Mouse (Mus musculus) liver, embryonic 14.5 days (tissue): Measurements from ENCODE around the gene Olfr54. TPM values are rescaled to one million over a fixed set of nuclear protein-coding genes. Genes with fewer than 3 reads are reported as not detected.

Source experiments
- ATAC-seq: fragments of 200-750 bp; cut with Nextera tagmentation; 2 replicates; pipeline ENCODE4 v1.8.0; 2017; ENCODE audit warnings: moderate number of reproducible peaks, mild to moderate bottlenecking, moderate library complexity; ENCODE audit not compliant: insufficient read depth
- DNase-seq, 3 experiments: peaks; one replicate each; pipeline ENCODE4 v3.0.0-alpha.2; 2012 to 2013; ENCODE audit warnings: low read depth in 3 of 3, low spot score in 3 of 3
- H3K27ac ChIP-seq: fragments of 300-500 bp; sonication (generic); 2 replicates; pipeline ENCODE4 v1.5.1; 2014; ENCODE audit warnings: moderate library complexity, mild to moderate bottlenecking, control low read depth, inconsistent platforms
- H3K27me3 ChIP-seq: fragments of 300-500 bp; sonication (generic); 2 replicates; pipeline ENCODE4 v1.6.1; 2014; ENCODE audit warnings: mild to moderate bottlenecking, low read length, moderate library complexity; ENCODE audit not compliant: control insufficient read depth, insufficient read depth
- H3K36me3 ChIP-seq: fragments of 300-500 bp; sonication (generic); replicated peaks from 2 replicates; pipeline ENCODE4 v1.6.1; 2014; ENCODE audit warnings: low read depth; ENCODE audit not compliant: control insufficient read depth, insufficient read depth
- H3K4me1 ChIP-seq, 2 experiments: fragments of 200-500 bp in 1 of 2; fragments of 300-500 bp in 1 of 2; sonication (generic) in 1 of 2; replicated peaks; 2 replicates each; pipeline ENCODE4 v1.6.1; 2012 to 2014; ENCODE audit warnings: antibody characterized with exemption in 1 of 2, inconsistent platforms in 1 of 2, low read length in 1 of 2; ENCODE audit not compliant: control insufficient read depth in 2 of 2, insufficient read depth in 2 of 2
- H3K4me2 ChIP-seq: fragments of 300-500 bp; sonication (generic); 2 replicates; pipeline ENCODE4 v1.6.1; 2014; ENCODE audit warnings: low read depth, mild to moderate bottlenecking, control low read depth, moderate library complexity
- H3K4me3 ChIP-seq, 2 experiments: fragments of 200-500 bp in 1 of 2; fragments of 300-500 bp in 1 of 2; sonication (generic) in 1 of 2; 2 replicates each; pipeline ENCODE4 v1.5.1; 2012 to 2014; ENCODE audit warnings: low read depth in 2 of 2, low read length in 2 of 2, mild to moderate bottlenecking in 2 of 2, control low read depth in 1 of 2, inconsistent platforms in 1 of 2, moderate library complexity in 1 of 2; ENCODE audit not compliant: insufficient read depth in 1 of 2
- H3K9ac ChIP-seq: fragments of 300-500 bp; sonication (generic); replicated peaks from 2 replicates; pipeline ENCODE4 v1.6.1; 2014; ENCODE audit warnings: mild to moderate bottlenecking, control low read depth, moderate library complexity
- H3K9me3 ChIP-seq: fragments of 300-500 bp; sonication (generic); 2 replicates; pipeline ENCODE4 v1.6.1; 2016; ENCODE audit warnings: low read length, mixed read lengths; ENCODE audit not compliant: control insufficient read depth
- CTCF ChIP-seq: IDR thresholded peaks from 2 replicates; pipeline ENCODE4 v1.5.1; 2016; ENCODE audit warnings: antibody characterized with exemption, low read depth, control low read depth
- EP300 ChIP-seq: IDR thresholded peaks from 2 replicates; pipeline ENCODE4 v1.6.1; 2016; ENCODE audit warnings: antibody characterized with exemption, low read depth
- WGBS: fragments of 180-500 bp; shearing (Covaris S2); extraction: QIAGEN DNeasy Blood & Tissue Kit; methylation state at CpG from one replicate; pipeline ENCODE4 v1.1.7; 2014; ENCODE audit not compliant: insufficient replicate concordance; 5-methylcytosine and 5-hydroxymethylcytosine counted together
- polyA plus RNA-seq, 2 experiments: library from polyadenylated mRNA; depleted of rRNA in 1 of 2; stranded (reverse) in 1 of 2; unstranded in 1 of 2; fragments of >200 nt; fragmentation: Nextera tagmentation in 1 of 2; extraction: Ambion mirVana in 1 of 2; gene quantifications; 2 replicates each; pipeline versions ENCODE4 v1.2.1 to v1.2.3; 2012 to 2014

Olfr54 gene
- polyA plus RNA-seq (2012; rRNA removed) (not detected in 2 replicates), polyA plus RNA-seq (2014; fragmentation: Nextera tagmentation; extraction: Ambion mirVana) (not detected in 2 replicates)

DNA sequence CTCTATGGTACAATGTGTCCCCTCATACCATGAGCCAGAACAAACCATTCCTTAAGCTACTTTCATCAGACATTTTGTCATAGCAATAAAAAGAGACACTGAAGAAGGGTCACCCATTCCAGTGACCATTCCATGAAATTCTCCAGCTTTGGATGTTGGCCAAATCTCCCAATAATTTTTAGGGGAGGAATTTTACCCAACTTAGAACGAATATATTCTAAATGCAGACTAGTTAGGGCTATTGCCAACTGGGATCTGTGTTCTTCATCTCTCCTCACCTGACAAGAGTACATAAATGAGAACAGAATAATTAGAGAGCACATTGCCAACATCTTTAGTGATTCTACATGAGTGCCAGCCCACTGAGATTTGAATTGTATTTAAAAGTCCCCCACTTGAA, at the start of gene Olfr54:
Olfr54 (plus strand) TSS at position 301 of the 400 bp plus-strand sequence.
- DNase-seq (no peak), ATAC-seq (no peak)
- Histone ChIP-seq H3K36me3 (no peaks in the 10 kb centered on the region), H3K27me3 (no peaks in the 10 kb centered on the region), H3K4me2 (no peak within 1 kb of the TSS), H3K4me3 (no peak within 1 kb of the TSS), H3K27ac (no peak within 1 kb of the TSS), H3K9me3 (no peaks in the 10 kb centered on the region), H3K4me1 (no peaks in the 10 kb centered on the region), H3K9ac (no peak within 1 kb of the TSS)
- WGBS = 32% methylated on average over 1 of the region's 1 CpGs
- TF ChIP-seq CTCF = no peak
- no peak for TF ChIP-seq EP300

DNA sequence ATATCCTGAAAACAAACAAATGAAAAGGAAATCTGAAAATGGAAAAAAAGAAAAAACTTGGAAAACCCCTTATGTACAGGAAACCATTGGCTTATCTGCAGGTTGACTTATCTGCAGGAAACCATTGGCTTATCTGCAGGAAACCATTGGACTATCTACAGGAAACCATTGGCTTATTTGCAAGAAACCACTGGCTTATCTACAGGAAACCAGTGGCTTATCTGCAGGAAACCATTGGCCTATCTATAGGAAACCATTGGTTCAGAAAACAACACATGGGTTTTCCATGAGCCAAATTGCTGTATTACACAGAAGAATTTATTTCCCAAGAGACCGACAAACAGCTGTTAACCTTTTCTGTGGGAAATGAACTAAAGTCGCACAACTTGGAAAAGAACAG, 49.1 kb upstream of the Olfr54 start:
- H3K27ac ChIP-seq = no peak overlapping the region
- TF ChIP-seq EP300 = no peak
- DNase-seq = no peak
- no peak overlapping the region for H3K4me2 ChIP-seq
- no peaks in the 10 kb centered on the region for H3K36me3 ChIP-seq
- H3K27me3 ChIP-seq = no peaks in the 10 kb centered on the region
- H3K4me1 ChIP-seq = no peaks in the 10 kb centered on the region
- ATAC-seq = no peak
- no peaks in the 10 kb centered on the region for H3K9me3 ChIP-seq
- 6% methylated on average over 2 of the region's 2 CpGs for WGBS
- H3K4me3 ChIP-seq = no peak overlapping the region
- no peak overlapping the region for H3K9ac ChIP-seq

DNA sequence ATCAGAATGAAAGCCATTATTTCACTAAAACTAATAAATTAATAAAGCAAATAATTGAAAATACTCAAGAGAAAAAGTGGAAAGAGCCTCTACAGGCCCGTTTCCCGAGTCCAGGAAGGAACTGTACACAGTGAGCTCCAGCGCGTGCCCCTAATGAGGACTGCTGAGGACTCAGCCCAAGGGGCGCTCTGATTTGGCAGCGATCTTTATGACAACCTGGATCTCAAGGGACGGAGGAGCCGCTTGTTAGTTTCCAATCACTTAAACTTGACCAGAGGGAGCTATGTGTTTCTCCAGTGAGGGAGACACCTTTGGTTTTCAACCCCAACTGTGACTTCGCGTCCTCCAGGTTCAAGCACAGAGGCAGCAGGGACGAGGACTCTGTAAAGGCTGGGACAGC, 47.8 kb upstream of the Olfr54 start, which contains the start of gene Olfr1378:
Olfr1378 (plus strand) TSS at position 301 of the 400 bp plus-strand sequence.
- Histone ChIP-seq H3K4me3 (no peak within 1 kb of the TSS), H3K4me1 (no peaks in the 10 kb centered on the region), H3K36me3 (no peaks in the 10 kb centered on the region), H3K4me2 (no peak within 1 kb of the TSS), H3K9me3 (no peaks in the 10 kb centered on the region), H3K27me3 (no peaks in the 10 kb centered on the region), H3K27ac (no peak within 1 kb of the TSS), H3K9ac (no peak within 1 kb of the TSS)
- WGBS = 72% methylated on average over 11 of the region's 11 CpGs
- ATAC-seq (no peak), DNase-seq (no peak)
- TF ChIP-seq CTCF = no peak
- no peak for TF ChIP-seq EP300

DNA sequence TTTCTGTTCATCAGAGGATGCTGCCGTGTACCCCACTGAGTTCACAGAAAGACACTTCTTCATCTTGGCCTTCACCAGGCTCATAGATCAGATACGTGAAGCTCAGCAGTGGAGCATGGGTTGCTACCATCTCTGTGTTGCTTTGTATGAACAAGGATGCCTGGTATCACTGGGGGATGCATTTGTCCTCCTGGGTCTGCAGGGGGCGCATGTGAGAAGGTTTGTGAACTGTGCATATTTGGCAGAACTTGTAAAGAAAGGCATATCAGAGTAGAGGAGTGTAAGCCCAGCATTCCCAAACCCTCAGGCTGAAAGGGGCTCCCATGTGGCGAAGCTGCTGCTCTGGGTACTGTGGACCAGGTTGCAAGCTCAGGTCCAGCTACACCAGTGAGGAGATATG, 36.8 kb upstream of the Olfr54 start:
- Histone ChIP-seq H3K4me3 (no peak overlapping the region), H3K9me3 (no peaks in the 10 kb centered on the region), H3K4me1 (no peaks in the 10 kb centered on the region), H3K36me3 (no peaks in the 10 kb centered on the region), H3K27me3 (no peaks in the 10 kb centered on the region), H3K9ac (no peak overlapping the region), H3K4me2 (no peak overlapping the region), H3K27ac (no peak overlapping the region)
- 46% methylated on average over 4 of the region's 4 CpGs for WGBS
- ATAC-seq (no peak), DNase-seq (no peak)
- no peak for TF ChIP-seq EP300
- TF ChIP-seq CTCF = peak; percentile 36

DNA sequence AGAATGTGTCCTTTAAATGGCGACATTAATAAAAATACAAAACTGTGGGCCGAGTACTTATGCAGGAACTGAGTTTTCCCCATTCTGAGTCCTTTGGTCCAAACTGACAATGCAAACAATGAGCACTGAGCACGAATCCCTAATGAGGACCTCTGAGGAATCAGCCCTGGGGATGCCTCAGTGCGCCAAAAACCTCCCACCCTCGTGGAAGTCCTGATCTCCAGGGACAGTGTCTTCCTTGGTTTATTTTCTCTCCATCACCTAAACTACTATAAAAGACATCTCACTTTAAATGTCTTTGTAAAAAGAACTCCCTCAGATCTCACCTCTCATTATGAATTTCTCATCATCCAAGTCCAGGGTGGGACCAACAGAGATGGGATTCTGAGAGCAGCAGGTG, 32.4 kb upstream of the Olfr54 start, which contains the start of gene Olfr1377:
Olfr1377 (plus strand) TSS at position 301 of the 400 bp plus-strand sequence.
- 56% methylated on average over 5 of the region's 5 CpGs for WGBS
- Histone ChIP-seq H3K27ac (no peak within 1 kb of the TSS), H3K36me3 (no peaks in the 10 kb centered on the region), H3K9ac (no peak within 1 kb of the TSS), H3K27me3 (no peaks in the 10 kb centered on the region), H3K4me3 (no peak within 1 kb of the TSS), H3K4me2 (no peak within 1 kb of the TSS), H3K9me3 (no peaks in the 10 kb centered on the region), H3K4me1 (no peaks in the 10 kb centered on the region)
- ATAC-seq = no peak
- TF ChIP-seq CTCF = no peak
- no peak for TF ChIP-seq EP300
- DNase-seq = no peak
